ENCODE assay signal across 28 mouse cellular contexts in genomic region chr8:99681673-99682072, GRCm38 (mm10).
DNase-seq lines count a peak whose midpoint lies in the region; ATAC-seq and TF ChIP-seq lines count a peak whose summit lies in the region.
"Had no signal": no experiment of that assay in that cellular context is flagged by ENCODE, and none has a peak within 500 bp of the region (broad histone marks: within the 10 kb centered on the region; RNA-seq: fewer than 3 reads in every experiment).

No protein-coding gene starts in this region.

- H3K9ac ChIP-seq in hindbrain, postnatal 0 days (replicated peaks; ENCODE audit: low read length): no peak overlapping the region
- no peak overlapping the region for H3K9ac ChIP-seq in hindbrain, embryonic 13.5 days
- H3K9ac ChIP-seq in midbrain, postnatal 0 days (replicated peaks; ENCODE audit: low read length, poor library complexity, severe bottlenecking): no peak overlapping the region
- H3K9ac ChIP-seq in midbrain, embryonic 16.5 days (ENCODE audit: low read depth, low read length): no peak overlapping the region
- H3K9ac ChIP-seq: embryonic facial prominence, embryonic 13.5 days; forebrain, postnatal 0 days; hindbrain, embryonic 15.5 days; kidney, embryonic 15.5 days; liver, embryonic 12.5 days; liver, postnatal 0 days; neural tube, embryonic 13.5 days had no signal

- H3K4me1 ChIP-seq in hindbrain, postnatal 0 days (ENCODE audit: insufficient read depth, low read length): no peaks in the 10 kb centered on the region
- no peaks in the 10 kb centered on the region; the same call in 1 of the 2 replicates for H3K4me1 ChIP-seq in hindbrain, embryonic 13.5 days (replicated peaks)
- H3K4me1 ChIP-seq in midbrain, postnatal 0 days (ENCODE audit: insufficient read depth, low read length): no peaks in the 10 kb centered on the region
- H3K4me1 ChIP-seq in midbrain, embryonic 16.5 days (ENCODE audit: control insufficient read depth, insufficient read depth, low read length): no peaks in the 10 kb centered on the region
- H3K4me1 ChIP-seq: embryonic facial prominence, embryonic 13.5 days; hindbrain, embryonic 15.5 days; kidney, embryonic 15.5 days; liver, embryonic 12.5 days; neural tube, embryonic 13.5 days had no signal

- DNase-seq in cerebellum, postnatal 36 days: peak; percentile 20 to 25
- no peak for DNase-seq in cerebellum, adult 9-10 months
- peak; percentile 2 for DNase-seq in hindbrain, postnatal 0 days (ENCODE audit: low spot score)
- peak; percentile 5 for DNase-seq in midbrain, postnatal 0 days (ENCODE audit: low spot score)
- no peak for DNase-seq in thymus, postnatal 14 days
- DNase-seq: adrenal gland, postnatal 25 days; B cell, adult 2 months; forebrain, postnatal 0 days; gastrocnemius, adult 2 months; gastrocnemius, postnatal 36 days; heart, adult 18-20 months; heart, postnatal 36 days; kidney, adult 18-20 months; kidney, postnatal 25 days; liver, postnatal 0 days; lung, postnatal 36 days; spleen, adult 18-20 months; thymus, adult 18-20 months; thymus, postnatal 4 days had no signal

- no peak overlapping the region for H3K4me2 ChIP-seq in hindbrain, postnatal 0 days (ENCODE audit: low read depth, low read length)
- no peak overlapping the region for H3K4me2 ChIP-seq in hindbrain, embryonic 13.5 days
- no peak overlapping the region for H3K4me2 ChIP-seq in midbrain, postnatal 0 days (ENCODE audit: low read depth, low read length, poor library complexity, severe bottlenecking)
- no peak overlapping the region for H3K4me2 ChIP-seq in midbrain, embryonic 16.5 days (ENCODE audit: low read length)
- H3K4me2 ChIP-seq: embryonic facial prominence, embryonic 13.5 days; heart, embryonic 11.5 days; hindbrain, embryonic 15.5 days; kidney, embryonic 15.5 days; liver, embryonic 12.5 days; midbrain, embryonic 11.5 days; neural tube, embryonic 13.5 days had no signal

- no peaks in the 10 kb centered on the region for H3K27me3 ChIP-seq in hindbrain, postnatal 0 days (ENCODE audit: insufficient read depth, low read length)
- no peaks in the 10 kb centered on the region for H3K27me3 ChIP-seq in hindbrain, embryonic 13.5 days
- no peaks in the 10 kb centered on the region for H3K27me3 ChIP-seq in midbrain, postnatal 0 days (ENCODE audit: insufficient read depth, low read length)
- H3K27me3 ChIP-seq in midbrain, embryonic 16.5 days (ENCODE audit: control insufficient read depth, insufficient read depth, low read depth, low read length): no peaks in the 10 kb centered on the region
- H3K27me3 ChIP-seq: embryonic facial prominence, embryonic 13.5 days; hindbrain, embryonic 15.5 days; kidney, embryonic 15.5 days; liver, embryonic 12.5 days; neural tube, embryonic 13.5 days had no signal

- ATAC-seq in hindbrain, postnatal 0 days: 0 out of 2 replicates have a peak, but pooled peaks have one; percentile 53
- no peak for ATAC-seq in hindbrain, embryonic 13.5 days (ENCODE audit: low FRiP score)
- no peak; the same call in 1 of the 2 replicates for ATAC-seq in midbrain, postnatal 0 days (ENCODE audit: low FRiP score)
- ATAC-seq in midbrain, embryonic 16.5 days: no peak
- ATAC-seq: forebrain, postnatal 0 days; liver, embryonic 12.5 days; liver, postnatal 0 days had no signal

- H3K27ac ChIP-seq in hindbrain, postnatal 0 days: no peak overlapping the region
- H3K27ac ChIP-seq in hindbrain, embryonic 13.5 days: no peak overlapping the region
- no peak overlapping the region for H3K27ac ChIP-seq in midbrain, postnatal 0 days (ENCODE audit: low read depth, low read length)
- no peak overlapping the region for H3K27ac ChIP-seq in midbrain, embryonic 16.5 days (ENCODE audit: low read length)
- H3K27ac ChIP-seq: embryonic facial prominence, embryonic 13.5 days; gastrocnemius, adult 2 months; hindbrain, embryonic 15.5 days; kidney, embryonic 15.5 days; liver, embryonic 12.5 days; neural tube, embryonic 13.5 days had no signal

- no peak for TF ChIP-seq CTCF in hindbrain, postnatal 0 days (IDR thresholded peaks at IDR 0.05; ENCODE audit: low read depth)
- no peak for TF ChIP-seq CTCF in midbrain, postnatal 0 days (IDR thresholded peaks at IDR 0.05)

- 55% methylated on average over 3 of the region's 3 CpGs for WGBS in hindbrain, postnatal 0 days
- 61% methylated on average over 3 of the region's 3 CpGs for WGBS in hindbrain, embryonic 13.5 days
- 88% methylated on average over 3 of the region's 3 CpGs for WGBS in midbrain, postnatal 0 days
- WGBS in midbrain, embryonic 16.5 days: 77% methylated on average over 3 of the region's 3 CpGs

- no peaks in the 10 kb centered on the region for H3K36me3 ChIP-seq in hindbrain, postnatal 0 days (ENCODE audit: insufficient read depth, low read length)
- no peaks in the 10 kb centered on the region for H3K36me3 ChIP-seq in hindbrain, embryonic 13.5 days
- no peaks in the 10 kb centered on the region for H3K36me3 ChIP-seq in midbrain, postnatal 0 days (ENCODE audit: insufficient read depth, low read length)
- no peaks in the 10 kb centered on the region for H3K36me3 ChIP-seq in midbrain, embryonic 16.5 days (ENCODE audit: control insufficient read depth, insufficient read depth, low read length)
- H3K36me3 ChIP-seq: embryonic facial prominence, embryonic 13.5 days; hindbrain, embryonic 15.5 days; kidney, embryonic 15.5 days; liver, embryonic 12.5 days; neural tube, embryonic 13.5 days had no signal

- H3K4me3 ChIP-seq in hindbrain, postnatal 0 days (ENCODE audit: low read length): no peak overlapping the region
- no peak overlapping the region for H3K4me3 ChIP-seq in hindbrain, embryonic 13.5 days
- H3K4me3 ChIP-seq in midbrain, postnatal 0 days (ENCODE audit: low read depth, low read length): no peak overlapping the region
- H3K4me3 ChIP-seq in midbrain, embryonic 16.5 days (ENCODE audit: low read depth, low read length): no peak overlapping the region
- H3K4me3 ChIP-seq: embryonic facial prominence, embryonic 13.5 days; gastrocnemius, adult 2 months; hindbrain, embryonic 15.5 days; kidney, embryonic 15.5 days; liver, embryonic 12.5 days; neural tube, embryonic 13.5 days had no signal

- H3K9me3 ChIP-seq in hindbrain, postnatal 0 days (ENCODE audit: low read length): no peaks in the 10 kb centered on the region
- H3K9me3 ChIP-seq in hindbrain, embryonic 13.5 days: no peaks in the 10 kb centered on the region
- H3K9me3 ChIP-seq in midbrain, postnatal 0 days (ENCODE audit: low read length): no peaks in the 10 kb centered on the region
- H3K9me3 ChIP-seq in midbrain, embryonic 16.5 days (replicated peaks; ENCODE audit: control insufficient read depth, low read length, poor library complexity, severe bottlenecking): no peaks in the 10 kb centered on the region
- H3K9me3 ChIP-seq: embryonic facial prominence, embryonic 13.5 days; hindbrain, embryonic 15.5 days; kidney, embryonic 15.5 days; liver, embryonic 12.5 days; neural tube, embryonic 13.5 days had no signal

Comparison
In these comparisons a context has a peak if more than half of its experiments do, and no peak if none do; other contexts are left out.
1. DNase-seq: peak in cerebellum, postnatal 36 days (2 of 2), hindbrain, postnatal 0 days (single experiment) and midbrain, postnatal 0 days (single experiment); none in cerebellum, adult 9-10 months (single experiment) and thymus, postnatal 14 days (single experiment).